Mouse (Mus musculus) kidney, postnatal 25 days (tissue): ENCODE measurements around the gene Olfml3.

ENCODE experiments used
- DNase-seq, 2 experiments: peaks; one replicate each; pipeline ENCODE4 v3.0.0; 2021; ENCODE audit warnings: mixed read lengths in 2 of 2

Gene Olfml3

DNA sequence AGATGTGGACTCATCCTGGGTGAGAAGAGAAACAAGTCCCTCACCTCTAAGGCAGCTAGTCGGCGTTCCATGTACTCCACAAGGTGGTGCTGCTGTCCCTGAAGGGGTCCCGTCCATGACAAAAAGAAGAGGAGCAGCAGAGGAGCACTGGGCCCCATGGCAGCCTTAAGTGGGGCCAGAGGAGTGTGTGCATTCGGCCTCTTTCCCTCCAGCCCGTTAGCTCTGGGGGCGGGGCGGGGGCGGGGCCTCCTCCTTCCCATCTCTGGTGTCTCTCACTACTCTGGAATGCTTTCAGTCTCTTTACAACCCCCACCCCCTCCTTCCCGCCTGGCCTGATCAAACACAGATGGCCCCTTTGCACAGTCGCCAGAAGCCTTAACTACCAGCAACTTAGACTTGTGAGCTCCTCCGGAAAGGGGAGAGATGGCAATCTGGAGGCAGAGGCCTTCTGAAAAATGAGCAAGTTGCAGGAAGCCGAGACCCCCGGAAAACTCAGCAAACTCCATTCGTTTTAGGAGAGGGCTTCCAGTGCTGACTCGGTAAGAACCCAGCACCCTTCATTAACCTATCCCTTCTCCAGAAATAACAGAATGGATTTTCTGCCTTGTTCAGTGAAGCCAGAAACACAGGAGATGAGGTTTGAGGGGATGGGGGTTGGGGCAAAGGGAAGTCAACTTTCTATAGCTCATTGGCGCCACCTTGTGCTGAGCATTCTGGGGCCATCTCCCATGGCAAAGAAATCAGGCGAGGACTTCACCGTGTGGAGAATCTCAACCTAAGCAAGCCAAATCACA, at the start of gene Olfml3:
Gene Olfml3, minus strand, starts transcription at position 224 of the 794 bp plus-strand sequence.
- DNase-seq = peak; percentile 84 to 95

DNA sequence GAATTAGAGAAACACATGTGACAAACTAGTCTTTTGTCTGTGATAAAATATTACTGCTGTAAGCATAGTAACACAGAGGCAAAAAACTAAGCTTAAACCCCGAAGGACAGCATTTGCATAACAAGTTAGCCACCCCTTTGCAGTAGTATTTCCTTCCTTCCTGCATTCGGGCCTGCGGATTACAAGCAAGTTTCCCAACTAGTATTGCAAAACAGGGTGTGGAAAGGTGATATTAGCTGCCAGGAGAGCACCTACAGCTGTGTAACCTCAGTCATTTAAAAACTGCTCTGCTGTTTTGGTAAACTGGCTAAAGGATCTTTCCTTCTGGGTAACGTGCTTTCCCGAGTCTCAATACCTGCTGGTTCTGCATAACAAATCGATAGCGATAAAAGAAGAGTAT, 49.4 kb upstream of the Olfml3 start:
- no peak for DNase-seq

DNA sequence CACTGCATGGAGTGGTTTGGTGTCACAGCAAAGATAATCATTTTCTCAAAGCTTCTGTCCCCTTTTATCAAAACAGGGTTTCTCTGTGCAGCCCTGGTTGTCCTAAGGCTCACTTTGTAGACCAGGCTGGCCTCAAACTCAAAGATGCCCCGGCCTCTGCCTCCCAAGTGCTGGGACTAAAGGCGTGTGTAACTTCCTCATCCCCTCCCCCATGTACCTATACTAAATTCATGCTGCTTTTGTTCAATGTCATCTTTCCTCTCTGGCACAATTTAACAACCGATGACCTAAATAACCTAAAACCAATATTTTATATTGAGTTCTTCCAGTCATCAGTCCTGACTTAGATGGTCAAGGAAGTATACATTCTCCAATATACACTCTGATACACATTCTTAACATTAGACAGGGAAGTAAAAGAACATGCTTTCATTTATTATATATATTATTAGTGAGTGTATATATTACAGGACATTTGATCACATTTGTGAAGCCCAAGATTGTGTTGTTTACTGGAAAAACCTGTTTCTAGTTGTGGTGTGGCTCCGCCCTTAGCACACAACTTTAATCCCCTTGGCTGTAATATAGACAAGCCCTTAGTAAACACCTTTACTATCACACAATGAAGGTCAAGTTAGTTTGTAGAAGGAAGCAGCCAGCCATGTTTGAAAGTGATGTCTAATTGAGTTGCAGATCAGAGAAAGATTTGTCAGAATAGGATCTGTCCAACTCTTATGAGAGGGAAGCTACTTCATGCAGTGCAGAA, 45.2 kb upstream of the Olfml3 start:
- DNase-seq = no peak

DNA sequence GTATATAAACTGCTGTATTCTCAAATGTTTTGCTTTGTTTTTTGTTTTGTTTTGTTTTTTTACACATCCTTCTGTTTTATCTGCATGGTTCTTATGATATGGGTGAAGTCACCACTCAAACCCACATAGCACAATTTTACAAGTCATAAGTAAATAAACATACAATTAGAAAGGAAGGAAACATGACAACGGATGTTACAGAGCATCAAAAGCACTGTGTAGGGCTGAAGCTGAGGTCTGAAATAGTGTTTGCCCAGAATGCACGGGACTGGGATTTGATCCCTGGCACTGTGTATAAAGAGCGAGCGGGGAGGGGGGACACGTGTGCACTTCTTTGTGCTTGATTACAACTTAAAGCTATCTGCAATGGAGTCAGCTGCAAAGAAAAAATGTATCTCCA, 43.0 kb upstream of the Olfml3 start:
- DNase-seq = no peak

DNA sequence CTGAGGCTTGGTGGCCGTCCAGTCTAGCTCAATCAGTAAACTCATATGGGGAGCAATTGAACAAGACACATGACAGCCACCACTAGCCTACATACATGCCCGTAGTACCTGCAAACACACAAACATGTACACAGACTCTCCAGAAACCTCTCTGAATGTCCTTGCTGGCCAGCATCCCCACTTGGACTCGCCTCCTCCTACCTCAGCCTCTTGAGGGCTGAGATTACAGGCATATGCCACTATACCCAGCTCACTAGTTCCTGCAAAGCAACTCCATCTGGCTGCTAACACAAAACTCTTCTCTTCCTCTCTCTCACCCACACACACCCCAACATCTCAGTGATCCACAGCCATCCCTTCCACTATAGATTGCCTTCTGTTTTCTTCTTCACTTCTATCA, 42.5 kb upstream of the Olfml3 start:
- no peak for DNase-seq

DNA sequence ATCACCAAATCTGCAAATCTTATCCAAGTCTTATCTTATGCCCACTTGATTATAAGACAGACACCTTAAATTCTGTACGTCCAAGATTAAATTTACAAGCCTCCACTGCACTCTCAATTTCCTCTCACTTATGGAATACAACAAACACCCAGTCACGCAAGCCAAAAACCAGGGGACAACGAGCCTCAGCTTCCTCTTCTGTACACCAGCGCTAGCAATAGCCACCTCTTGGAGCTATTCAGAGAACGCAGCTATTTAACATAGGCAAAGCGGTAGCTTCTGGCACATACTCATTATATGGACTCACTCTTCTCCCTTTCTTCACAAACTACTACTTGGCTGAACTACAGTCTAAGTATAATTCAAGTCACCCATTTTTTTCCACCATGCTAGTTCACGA, 41.4 kb upstream of the Olfml3 start:
- no peak for DNase-seq

DNA sequence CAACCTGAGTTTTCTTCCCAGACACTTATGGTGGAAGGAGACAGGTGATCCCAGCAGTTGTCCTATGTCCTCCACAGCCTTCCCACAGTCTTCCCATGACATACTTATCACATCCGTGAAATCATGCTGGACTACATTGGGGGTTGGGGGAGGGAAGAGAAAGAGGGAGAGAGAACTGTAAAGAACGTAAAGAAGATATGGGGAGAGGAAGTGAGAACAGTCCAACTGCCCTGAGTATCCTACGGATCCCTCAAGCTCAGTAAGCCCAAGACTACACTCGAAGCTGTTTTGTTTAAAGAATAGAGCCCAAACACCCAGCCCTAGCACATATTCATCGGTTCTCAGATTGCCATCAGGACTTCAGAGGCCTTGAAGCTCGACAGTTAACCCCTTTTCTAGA, 40.9 kb upstream of the Olfml3 start:
- DNase-seq = no peak

DNA sequence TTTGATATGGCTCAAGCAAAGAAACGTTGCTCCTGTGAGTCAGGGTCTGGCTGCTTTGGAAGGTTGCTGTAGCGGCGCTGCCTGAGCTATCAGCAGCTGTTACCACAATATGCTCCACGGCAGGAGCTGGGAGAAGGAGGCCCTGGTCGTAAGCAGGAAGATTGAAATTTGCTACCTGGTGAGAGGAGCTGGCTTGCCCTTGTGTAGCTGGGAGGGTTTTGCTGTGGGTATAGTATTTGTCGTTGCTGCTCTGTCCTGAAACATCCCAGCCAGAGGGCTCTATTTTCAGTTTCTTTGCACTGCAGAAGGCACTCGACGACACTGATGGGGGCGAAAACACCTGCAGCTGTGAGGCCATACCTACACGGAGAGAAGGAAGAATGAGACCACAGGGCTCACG, 40.1 kb upstream of the Olfml3 start:
- no peak for DNase-seq

DNA sequence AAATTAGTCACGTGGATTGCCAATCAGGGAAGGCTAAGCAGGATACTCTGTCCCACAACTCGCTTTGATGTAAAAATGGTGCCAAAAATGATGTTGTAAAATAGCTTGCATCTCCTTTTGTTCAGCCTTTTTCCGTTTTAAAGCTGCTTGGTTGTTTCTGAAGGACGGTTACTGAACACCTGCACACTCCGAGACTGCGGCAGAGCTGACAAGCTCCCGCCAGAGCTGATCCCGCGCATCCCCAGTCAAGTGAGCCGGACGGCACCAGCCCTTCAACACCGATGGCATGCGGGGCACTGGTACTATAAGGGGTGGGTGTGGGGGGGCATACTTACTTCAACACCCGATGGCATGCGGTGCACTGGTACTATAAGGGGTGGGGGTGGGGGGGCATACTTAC, 36.2 kb upstream of the Olfml3 start:
- DNase-seq = no peak

DNA sequence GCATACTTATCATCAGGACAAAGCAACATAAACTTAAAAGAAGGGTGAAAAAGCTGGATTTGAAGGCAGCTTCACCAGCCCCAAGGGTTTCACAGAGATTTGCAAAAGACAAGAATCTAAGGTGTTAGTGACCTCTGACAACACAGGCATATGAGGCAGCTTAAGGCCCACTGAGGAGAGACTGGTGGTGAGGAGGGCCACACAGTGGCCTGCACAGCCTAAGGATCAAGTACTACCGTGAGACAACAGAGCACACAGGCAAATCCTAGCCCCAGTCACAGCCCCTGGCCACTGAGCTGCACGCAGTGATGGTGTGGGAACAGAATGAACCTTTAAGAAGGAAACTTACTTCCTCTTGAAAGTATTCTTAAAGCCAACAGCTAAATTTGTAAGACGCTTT, 35.7 kb upstream of the Olfml3 start:
- DNase-seq = no peak

DNA sequence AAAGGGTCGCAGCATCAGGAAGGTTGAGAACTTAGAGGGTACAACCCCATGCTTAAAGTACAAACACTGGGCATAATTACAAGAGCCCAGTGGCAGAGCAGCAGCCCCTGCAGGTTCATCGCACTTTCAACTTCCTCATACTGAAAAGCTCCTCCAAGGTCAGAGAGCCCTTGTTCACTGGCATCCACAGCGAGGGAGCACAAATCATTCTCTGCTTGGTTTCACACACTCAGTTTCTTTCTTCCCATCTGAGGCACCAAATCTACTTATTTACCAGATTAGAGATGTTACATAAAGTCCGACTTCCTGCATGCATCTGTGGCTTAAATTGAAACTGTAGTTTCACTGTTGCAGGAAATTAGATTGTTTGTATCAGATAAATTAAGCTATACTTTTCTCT, 35.0 kb upstream of the Olfml3 start:
- DNase-seq = peak; percentile 38 to 66

DNA sequence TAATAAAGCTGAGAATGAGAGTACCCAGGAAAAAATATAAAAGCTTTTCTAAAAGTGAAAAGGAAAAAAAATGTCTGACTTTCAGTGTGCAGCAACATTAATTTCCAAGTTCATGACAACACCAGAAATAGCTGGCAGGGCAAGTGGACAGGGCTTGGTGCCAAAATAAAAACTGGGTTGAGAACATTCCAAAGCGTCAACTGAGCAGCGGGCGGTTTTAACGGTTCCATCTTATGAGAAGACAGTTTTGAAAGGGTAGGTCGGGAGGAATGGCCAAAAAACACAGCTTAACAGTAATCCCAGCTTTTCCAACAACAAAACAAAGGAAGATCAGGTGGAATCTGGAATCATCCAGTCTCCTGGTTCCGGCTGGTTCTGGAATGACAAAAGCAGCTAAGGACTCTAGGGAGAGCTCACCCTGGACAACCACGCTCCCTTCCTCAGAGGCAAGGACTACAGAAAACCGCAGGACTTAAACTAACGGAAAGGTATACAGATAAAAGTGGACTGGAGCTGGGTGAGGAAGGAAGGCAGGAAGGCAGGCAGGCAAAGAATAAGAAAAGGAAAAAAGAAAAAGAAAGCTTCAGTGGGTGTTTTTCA, 33.8 kb upstream of the Olfml3 start:
- DNase-seq = peak; percentile 87 to 90

DNA sequence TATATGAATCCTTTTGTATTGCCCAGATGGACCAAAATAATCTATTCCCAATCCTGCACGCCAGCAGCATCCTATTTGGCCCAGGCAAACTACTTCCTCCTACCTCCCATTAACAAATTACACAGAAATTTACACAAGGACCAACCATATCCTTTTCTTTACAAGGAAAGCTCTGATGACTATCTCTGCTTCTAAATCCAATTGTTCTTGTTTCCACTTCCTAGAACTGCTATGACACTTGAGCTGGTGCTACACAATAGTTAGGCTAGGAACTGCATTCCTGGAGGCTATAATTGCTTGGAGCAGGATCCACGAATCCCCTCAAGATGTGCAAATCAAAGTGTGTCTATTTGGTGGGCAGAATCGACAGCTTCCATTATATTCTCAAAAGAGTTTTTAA, 29.0 kb upstream of the Olfml3 start:
- no peak for DNase-seq

DNA sequence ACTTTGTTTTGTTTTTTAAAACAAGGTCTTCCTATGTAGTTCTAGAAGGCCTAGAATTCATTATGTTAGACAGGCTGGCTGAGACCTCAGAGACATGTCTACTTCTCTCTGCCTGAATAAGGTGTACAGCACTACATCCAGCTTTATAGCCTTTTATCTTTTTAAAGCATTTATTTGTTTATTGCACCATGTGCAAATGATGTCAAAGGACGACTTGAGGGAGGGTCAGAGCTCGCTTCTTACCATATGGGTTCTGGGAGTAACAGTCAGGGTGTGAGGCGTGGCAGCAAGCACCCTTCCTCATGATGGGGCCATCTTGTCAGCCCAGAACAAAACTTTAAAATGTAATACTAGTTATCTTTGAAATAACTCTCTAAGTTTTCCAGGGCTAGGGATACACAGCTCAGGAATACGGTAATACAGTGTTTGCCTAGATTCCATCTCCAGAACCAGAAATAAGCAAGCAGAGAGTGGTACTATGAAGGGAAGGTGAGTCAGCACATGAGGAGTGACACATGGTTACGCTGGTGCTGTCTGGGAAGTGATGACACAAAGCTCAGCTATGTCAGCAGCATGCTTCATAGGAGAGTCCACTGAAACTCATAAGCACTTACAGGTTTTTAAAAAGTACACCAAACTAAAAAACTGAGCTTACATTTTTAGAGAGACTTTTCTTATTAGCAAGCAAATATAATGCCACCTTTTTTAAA, 21.6 kb upstream of the Olfml3 start:
- DNase-seq = no peak

DNA sequence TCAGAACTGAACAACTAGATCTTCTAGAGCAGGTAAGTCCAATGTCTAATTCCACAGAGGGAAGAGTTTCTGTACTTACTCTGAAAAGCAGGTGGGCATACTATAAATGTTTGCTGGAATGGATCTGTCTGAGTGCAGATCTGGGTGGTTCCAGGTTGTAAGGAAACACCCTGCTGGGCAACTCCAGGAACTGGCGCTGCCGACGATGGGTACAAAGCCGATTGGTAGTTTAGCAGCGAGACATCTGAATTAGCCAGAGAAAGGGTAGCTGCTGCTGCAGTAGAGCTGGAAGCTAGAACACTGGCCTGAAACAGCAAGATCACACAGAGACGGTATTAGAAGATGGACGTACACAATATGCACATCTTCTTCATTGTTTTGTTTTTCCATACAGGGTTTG, 20.7 kb upstream of the Olfml3 start:
- DNase-seq = no peak

DNA sequence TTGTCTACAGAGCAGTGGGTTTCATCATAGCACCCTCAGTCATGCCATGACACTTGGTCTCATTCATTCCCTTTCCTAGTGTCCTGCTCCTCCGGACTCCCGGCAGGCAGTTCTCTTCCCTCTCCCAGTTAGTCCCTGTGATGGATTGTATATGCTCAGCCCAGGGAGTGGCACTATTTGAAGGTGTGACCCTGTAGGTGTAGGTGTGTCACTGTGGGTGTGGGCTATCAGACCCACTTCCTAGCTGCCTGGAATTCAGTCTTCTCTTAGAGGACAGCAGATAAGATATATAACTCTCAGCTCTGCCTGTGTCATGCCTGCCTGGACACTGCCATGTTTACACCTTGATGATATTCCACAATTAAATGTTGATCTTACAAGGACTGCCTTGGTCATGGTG, 19.1 kb upstream of the Olfml3 start:
- no peak for DNase-seq

DNA sequence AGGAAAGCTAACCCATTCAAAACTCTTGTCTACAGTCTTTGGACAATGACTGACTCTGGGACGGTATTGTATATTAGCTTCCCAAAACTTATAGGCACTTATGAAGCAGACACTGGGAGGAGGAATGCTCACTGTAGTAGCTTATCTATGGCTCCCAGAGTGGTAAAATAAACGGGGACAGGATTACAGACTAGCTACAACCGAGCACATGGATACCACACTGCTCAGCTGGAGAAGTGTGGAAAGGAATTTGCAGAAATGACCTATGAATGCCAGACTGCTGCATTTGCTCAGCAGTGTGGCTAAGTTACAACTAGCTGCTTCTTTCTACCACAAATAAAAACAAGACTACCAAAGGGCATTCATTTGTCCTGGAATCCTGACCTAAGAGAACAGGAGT, 17.6 kb upstream of the Olfml3 start:
- no peak for DNase-seq

DNA sequence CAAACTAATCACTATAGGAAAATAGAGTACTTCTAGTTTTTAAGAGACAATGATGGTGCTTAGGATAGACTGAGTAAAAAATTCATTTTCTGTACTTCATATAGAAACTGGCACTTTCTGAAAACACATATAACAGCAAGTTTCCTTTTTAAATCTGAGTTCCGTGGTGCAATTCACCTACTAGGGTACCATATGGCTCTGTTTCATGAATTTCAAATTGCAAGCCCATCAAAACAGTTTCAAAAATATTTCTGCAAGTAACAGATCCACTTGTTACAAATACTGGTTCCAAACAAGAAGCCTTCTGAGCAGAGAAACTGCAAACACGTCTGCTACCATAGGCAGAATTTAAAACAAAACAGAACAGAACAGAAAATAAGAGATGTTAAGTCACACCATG, 13.8 kb upstream of the Olfml3 start:
- DNase-seq = no peak

DNA sequence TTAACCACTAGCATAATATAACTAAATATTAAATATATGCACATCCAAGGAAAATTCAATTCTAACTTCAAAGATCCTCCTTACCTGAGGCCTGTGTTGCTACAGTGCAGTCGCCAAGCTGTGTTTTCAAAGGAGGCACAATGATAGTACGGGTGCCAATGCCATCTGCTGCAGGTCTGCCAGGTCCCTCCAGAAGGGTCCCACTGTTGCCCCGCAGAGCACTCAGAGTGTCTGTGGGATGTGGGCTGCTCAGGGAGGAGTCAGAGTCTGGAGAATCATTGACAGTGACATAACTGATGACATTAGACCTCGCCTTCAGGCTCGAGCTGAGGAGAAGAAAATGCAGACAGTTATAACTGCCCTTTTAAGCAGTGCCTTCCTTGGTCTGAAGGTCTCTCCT, 8.9 kb upstream of the Olfml3 start:
- no peak for DNase-seq

DNA sequence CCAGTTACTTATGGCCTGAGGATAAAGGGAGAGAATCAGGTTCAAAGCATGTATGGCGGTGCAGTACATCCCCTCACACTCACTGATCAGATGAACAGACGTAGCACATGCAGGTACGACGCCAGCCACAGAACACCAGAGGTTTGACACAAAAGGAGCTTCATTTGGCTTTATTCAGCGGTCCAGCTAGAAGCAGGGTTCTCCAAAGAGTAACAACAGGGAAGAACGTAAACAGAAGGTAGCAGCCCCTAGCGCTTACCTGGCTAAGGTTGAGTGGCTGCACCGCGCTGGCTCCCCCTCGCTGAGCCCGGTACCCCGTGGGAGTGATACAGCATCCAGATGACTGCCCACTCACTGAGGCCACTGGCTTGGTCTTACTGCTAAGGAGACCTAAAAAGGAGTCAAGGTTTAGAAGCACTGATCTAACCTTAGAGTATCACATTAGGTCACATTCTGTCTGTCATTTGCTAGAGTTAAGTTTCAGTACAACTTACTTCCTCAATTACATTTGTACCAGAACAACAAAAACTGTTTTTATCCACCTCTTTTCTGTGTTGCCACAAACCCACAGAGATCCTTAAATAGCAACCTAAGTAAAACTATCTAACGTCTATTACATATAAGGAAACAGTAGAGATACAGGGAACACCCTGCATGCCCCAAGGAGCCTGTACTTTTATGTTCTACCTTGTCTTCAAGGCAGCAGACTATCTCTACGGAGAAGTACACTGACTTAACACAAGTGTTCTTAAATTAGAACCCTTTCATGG, 7.4 kb upstream of the Olfml3 start:
- DNase-seq = no peak

DNA sequence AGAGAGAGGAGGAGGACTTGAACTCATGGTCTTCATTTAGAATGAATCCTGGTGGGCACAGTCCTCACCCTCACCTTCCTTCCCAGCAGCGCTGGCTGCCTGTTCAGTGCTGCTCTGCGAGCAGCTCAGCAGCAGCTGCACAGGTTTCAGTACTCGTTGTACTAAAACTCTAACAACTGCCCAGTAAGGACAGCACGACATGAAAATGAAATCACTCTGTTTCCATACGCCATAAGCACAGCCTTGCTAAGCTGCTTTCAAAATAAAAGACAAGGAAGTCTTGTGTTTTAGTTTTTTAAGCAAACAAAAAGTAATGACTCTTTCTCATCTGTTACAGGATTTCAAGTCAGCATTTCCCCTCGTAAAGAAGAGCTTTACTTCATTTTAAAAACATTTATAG, 5.4 kb upstream of the Olfml3 start:
- no peak for DNase-seq

DNA sequence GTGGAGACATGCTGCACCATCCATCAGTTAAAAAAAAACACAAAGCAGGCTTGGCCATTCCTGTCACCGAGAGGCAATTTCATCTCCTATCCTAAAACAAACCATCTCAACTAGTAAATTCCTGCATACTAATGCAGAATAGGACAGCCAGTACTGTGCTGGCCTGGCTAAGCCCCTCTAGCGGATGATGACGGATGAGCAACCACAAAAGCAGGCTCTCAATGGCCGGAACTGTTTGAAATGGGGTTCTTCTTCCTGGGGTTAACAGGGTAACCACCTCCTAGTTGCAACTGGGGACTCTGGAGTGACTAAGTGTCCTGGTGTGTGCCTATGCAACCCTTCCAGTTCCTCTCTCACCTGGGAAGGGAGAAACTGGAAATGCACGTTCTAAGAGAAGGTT, 2.5 kb upstream of the Olfml3 start:
- DNase-seq = no peak

DNA sequence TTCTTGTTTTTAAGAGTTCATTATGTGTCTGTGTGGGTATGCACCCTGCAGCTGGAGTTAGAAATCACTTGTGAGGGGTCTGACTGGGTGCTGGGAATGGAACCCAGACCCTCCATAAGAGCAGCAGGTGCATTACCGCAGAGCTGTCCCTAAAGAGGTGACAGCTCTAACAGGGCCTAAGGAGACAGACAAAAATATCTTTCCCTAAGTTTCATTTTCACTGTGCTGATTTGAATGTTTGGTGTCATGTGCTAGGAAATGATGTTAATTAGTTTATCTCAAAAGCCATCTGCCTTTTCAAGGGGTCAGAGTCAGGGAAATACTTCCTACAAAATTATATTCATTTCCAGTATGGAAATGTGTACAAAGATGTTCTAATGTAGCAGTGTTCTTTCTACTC, 1.5 kb upstream of the Olfml3 start, which contains the start of gene Gm10964:
Gene Gm10964, plus strand, starts transcription at position 38 of the 400 bp plus-strand sequence.
- DNase-seq = no peak
